Mouse (Mus musculus): ENCODE results near the gene Asap3.

Gene Asap3

GRCm38 (mm10) chr4:136249780-136250179 lies 43.6 kb downstream of the Asap3 start:
- no peak for DNase-seq (ENCODE audit: low read depth)

- no peak for DNase-seq (ENCODE audit: low read depth)
These were observed 49.8 kb downstream of the Asap3 start for GRCm38 (mm10) chr4:136255919-136256318.

- no peak for DNase-seq (ENCODE audit: low read depth)
These were observed 50.5 kb downstream of the Asap3 start for GRCm38 (mm10) chr4:136256696-136257095.

- no peak for DNase-seq (ENCODE audit: low read depth)
These were observed 53.8 kb downstream of the Asap3 start for GRCm38 (mm10) chr4:136259916-136260315.

GRCm38 (mm10) chr4:136260491-136261180 lies 54.5 kb downstream of the Asap3 start:
- DNase-seq (ENCODE audit: low read depth), result peak; percentile 88

- no peak for DNase-seq (ENCODE audit: low read depth)
These were observed 55.7 kb downstream of the Asap3 start for GRCm38 (mm10) chr4:136261912-136262311.

GRCm38 (mm10) chr4:136263555-136263954 lies 57.4 kb downstream of the Asap3 start:
- DNase-seq (ENCODE audit: low read depth), result no peak

GRCm38 (mm10) chr4:136266716-136267343 lies 60.7 kb downstream of the Asap3 start:
- peak; percentile 85 for DNase-seq (ENCODE audit: low read depth)

GRCm38 (mm10) chr4:136268912-136269311 lies 62.7 kb downstream of the Asap3 start:
- DNase-seq (ENCODE audit: low read depth), result peak; percentile 33

GRCm38 (mm10) chr4:136270648-136271047 lies 64.5 kb downstream of the Asap3 start:
- no peak for DNase-seq (ENCODE audit: low read depth)

- DNase-seq (ENCODE audit: low read depth), result no peak
These were observed 74.9 kb downstream of the Asap3 start for GRCm38 (mm10) chr4:136281097-136281496.

- DNase-seq (ENCODE audit: low read depth), result no peak
These were observed 75.4 kb downstream of the Asap3 start for GRCm38 (mm10) chr4:136281611-136282010.

- no peak for DNase-seq (ENCODE audit: low read depth)
These were observed 76.7 kb downstream of the Asap3 start for GRCm38 (mm10) chr4:136282621-136283480.

- DNase-seq (ENCODE audit: low read depth), result no peak
These were observed 77.6 kb downstream of the Asap3 start for GRCm38 (mm10) chr4:136283783-136284182.

GRCm38 (mm10) chr4:136284455-136284854 lies 78.3 kb downstream of the Asap3 start, which contains the start of gene Zfp46:
Gene Zfp46 (plus strand): TSS chr4:136284683.
- peak; percentile 23 for DNase-seq (ENCODE audit: low read depth)

GRCm38 (mm10) chr4:136284891-136285290 lies 78.7 kb downstream of the Asap3 start:
- no peak for DNase-seq (ENCODE audit: low read depth)

- peak; percentile 94 for DNase-seq (ENCODE audit: low read depth)
These were observed 79.2 kb downstream of the Asap3 start for GRCm38 (mm10) chr4:136285348-136285810.

- peak; percentile 98 for DNase-seq (ENCODE audit: low read depth)
These were observed 79.7 kb downstream of the Asap3 start for GRCm38 (mm10) chr4:136285811-136286371.

- no peak for DNase-seq (ENCODE audit: low read depth)
These were observed 84.0 kb downstream of the Asap3 start for GRCm38 (mm10) chr4:136289918-136290780.

- no peak for DNase-seq (ENCODE audit: low read depth)
These were observed 84.8 kb downstream of the Asap3 start for GRCm38 (mm10) chr4:136290781-136291595.
